Mouse (Mus musculus) heart, embryonic 11.5 days (tissue): ENCODE data around the gene Myf6. TPM values are rescaled to one million over a fixed set of nuclear protein-coding genes. Genes with fewer than 3 reads are reported as not detected.

Source experiments
- ATAC-seq: fragments of 200-750 bp; cut with Nextera tagmentation; replicated peaks from 2 replicates; pipeline ENCODE4 v1.8.0; 2017; ENCODE audit warnings: moderate library complexity; ENCODE audit not compliant: insufficient number of reproducible peaks, low FRiP score, low TSS enrichment
- H3K27ac ChIP-seq: fragments of 300-500 bp; sonication (generic); 2 replicates; pipeline ENCODE4 v1.5.1; 2014; ENCODE audit warnings: mild to moderate bottlenecking, low read depth, low read length
- H3K27me3 ChIP-seq: fragments of 300-500 bp; sonication (generic); 2 replicates; pipeline ENCODE4 v1.6.1; 2014; ENCODE audit warnings: mild to moderate bottlenecking, low read length, mixed read lengths; ENCODE audit not compliant: control insufficient read depth, insufficient read depth
- H3K36me3 ChIP-seq: fragments of 300-500 bp; sonication (generic); 2 replicates; pipeline ENCODE4 v1.6.1; 2014; ENCODE audit warnings: mild to moderate bottlenecking, low read length, moderate library complexity, mixed read lengths; ENCODE audit not compliant: control insufficient read depth, insufficient read depth
- H3K4me1 ChIP-seq: fragments of 300-500 bp; sonication (generic); 2 replicates; pipeline ENCODE4 v1.6.1; 2014; ENCODE audit warnings: low read length; ENCODE audit not compliant: control insufficient read depth, insufficient read depth
- H3K4me2 ChIP-seq: fragments of 300-500 bp; sonication (generic); 2 replicates; pipeline ENCODE4 v1.6.1; 2014; ENCODE audit warnings: mild to moderate bottlenecking, moderate library complexity
- H3K4me3 ChIP-seq: fragments of 300-500 bp; sonication (generic); 2 replicates; pipeline ENCODE4 v1.5.1; 2014; ENCODE audit warnings: low read depth, low read length
- H3K9ac ChIP-seq: fragments of 300-500 bp; sonication (generic); 2 replicates; pipeline ENCODE4 v1.6.1; 2014; ENCODE audit warnings: mild to moderate bottlenecking, low read depth, low read length, moderate library complexity
- H3K9me3 ChIP-seq: fragments of 300-500 bp; sonication (generic); replicated peaks from 2 replicates; pipeline ENCODE4 v1.6.1; 2016; ENCODE audit warnings: low read length; ENCODE audit not compliant: control insufficient read depth
- whole genome bisulfite sequencing: fragments of 180-500 bp; shearing (Covaris S2); extraction: QIAGEN DNeasy Blood & Tissue Kit; methylation state at CpG from one replicate; pipeline ENCODE4 v1.1.7; 2014; ENCODE audit not compliant: insufficient replicate concordance; 5-methylcytosine and 5-hydroxymethylcytosine counted together
- polyA plus RNA-seq: library from polyadenylated mRNA; unstranded; fragments of >200 nt; fragmentation: Nextera tagmentation; extraction: Ambion mirVana; gene quantifications from 2 replicates; pipeline ENCODE4 v1.2.1, GENCODE M21; 2014

Gene Myf6
- polyA plus RNA-seq, 1 experiment from 2014 or later: not detected

- ATAC-seq: no peak
- Histone ChIP-seq H3K36me3 (no peaks in the 10 kb centered on the region), H3K27ac (peak overlapping the region; percentile 50; the same call in 1 of the 2 replicates), H3K9me3 (no peaks in the 10 kb centered on the region), H3K4me2 (no peak overlapping the region), H3K4me1 (no peaks in the 10 kb centered on the region), H3K27me3 (no peaks in the 10 kb centered on the region), H3K9ac (no peak overlapping the region), H3K4me3 (no peak overlapping the region)
- 44% methylated on average over 7 of the region's 7 CpGs for WGBS
Measured at GRCm38 (mm10) chr10:107499656-107500055, 5.1 kb upstream of the Myf6 start.

- no peaks in the 10 kb centered on the region for H3K4me1 ChIP-seq
- WGBS: 72% methylated on average over 1 of the region's 1 CpGs
- no peaks in the 10 kb centered on the region for H3K36me3 ChIP-seq
- no peak overlapping the region for H3K4me3 ChIP-seq
- no peak overlapping the region for H3K4me2 ChIP-seq
- H3K9ac ChIP-seq: no peak overlapping the region
- H3K27me3 ChIP-seq: no peaks in the 10 kb centered on the region
- no peak for ATAC-seq
- no peaks in the 10 kb centered on the region for H3K9me3 ChIP-seq
- H3K27ac ChIP-seq: no peak overlapping the region
Measured at GRCm38 (mm10) chr10:107496402-107496801, 1.9 kb upstream of the Myf6 start.

GRCm38 (mm10) chr10:107493580-107494474 is 710 bp downstream of the Myf6 start:
- H3K27ac ChIP-seq: no peak overlapping the region
- H3K9ac ChIP-seq: peak overlapping the region; percentile 50; the same call in 1 of the 2 replicates
- 42% methylated on average over 20 of the region's 20 CpGs for WGBS
- H3K4me2 ChIP-seq: peak overlapping the region; percentile 58
- H3K4me3 ChIP-seq: peak overlapping the region; percentile 31
- H3K36me3 ChIP-seq: no peaks in the 10 kb centered on the region
- no peaks in the 10 kb centered on the region for H3K27me3 ChIP-seq
- no peaks in the 10 kb centered on the region for H3K4me1 ChIP-seq
- no peak for ATAC-seq
- no peaks in the 10 kb centered on the region for H3K9me3 ChIP-seq

GRCm38 (mm10) chr10:107492867-107493579 is 1.5 kb downstream of the Myf6 start:
- 35% methylated on average over 18 of the region's 18 CpGs for WGBS
- H3K4me3 ChIP-seq: peak overlapping the region; percentile 31
- no peaks in the 10 kb centered on the region for H3K4me1 ChIP-seq
- no peaks in the 10 kb centered on the region for H3K27me3 ChIP-seq
- peak overlapping the region; percentile 50 for H3K9ac ChIP-seq
- H3K36me3 ChIP-seq: no peaks in the 10 kb centered on the region
- ATAC-seq: no peak
- H3K27ac ChIP-seq: no peak overlapping the region
- H3K4me2 ChIP-seq: peak overlapping the region; percentile 58
- no peaks in the 10 kb centered on the region for H3K9me3 ChIP-seq

- WGBS: 31% methylated on average over 12 of the region's 12 CpGs
- Histone ChIP-seq H3K9ac (no peak overlapping the region), H3K36me3 (no peaks in the 10 kb centered on the region), H3K4me3 (no peak overlapping the region), H3K4me1 (no peaks in the 10 kb centered on the region), H3K27ac (no peak overlapping the region), H3K9me3 (no peaks in the 10 kb centered on the region), H3K27me3 (no peaks in the 10 kb centered on the region), H3K4me2 (peak overlapping the region; percentile 10)
- ATAC-seq: no peak
Measured at GRCm38 (mm10) chr10:107488654-107489315, 5.8 kb downstream of the Myf6 start.

GRCm38 (mm10) chr10:107486770-107487169 is 7.8 kb downstream of the Myf6 start:
- Histone ChIP-seq H3K4me2 (no peak overlapping the region), H3K9ac (no peak overlapping the region), H3K27me3 (no peaks in the 10 kb centered on the region), H3K4me1 (no peaks in the 10 kb centered on the region), H3K9me3 (no peaks in the 10 kb centered on the region), H3K27ac (no peak overlapping the region), H3K36me3 (no peaks in the 10 kb centered on the region), H3K4me3 (no peak overlapping the region)
- 63% methylated on average over 12 of the region's 12 CpGs for WGBS
- ATAC-seq: no peak

GRCm38 (mm10) chr10:107485870-107486269 is 8.7 kb downstream of the Myf6 start, which contains the start of gene Myf5:
Gene Myf5 (minus strand): TSS chr10:107486134.
- no peaks in the 10 kb centered on the region for H3K27me3 ChIP-seq
- no peak within 1 kb of the TSS for H3K9ac ChIP-seq
- H3K4me2 ChIP-seq: no peak within 1 kb of the TSS
- no peaks in the 10 kb centered on the region for H3K36me3 ChIP-seq
- no peak within 1 kb of the TSS for H3K27ac ChIP-seq
- no peaks in the 10 kb centered on the region for H3K4me1 ChIP-seq
- H3K4me3 ChIP-seq: no peak within 1 kb of the TSS
- no peaks in the 10 kb centered on the region for H3K9me3 ChIP-seq
- WGBS: 60% methylated on average over 8 of the region's 8 CpGs
- ATAC-seq: no peak

- H3K4me2 ChIP-seq: no peak overlapping the region
Measured at GRCm38 (mm10) chr10:107484050-107484449, 10.5 kb downstream of the Myf6 start.

More at GRCm38 (mm10) chr10:107484050-107484449, 10.5 kb downstream of the Myf6 start:
- Histone ChIP-seq H3K9me3 (no peaks in the 10 kb centered on the region), H3K36me3 (no peaks in the 10 kb centered on the region), H3K4me1 (no peaks in the 10 kb centered on the region), H3K9ac (no peak overlapping the region), H3K4me3 (no peak overlapping the region), H3K27ac (no peak overlapping the region), H3K27me3 (no peaks in the 10 kb centered on the region)
- ATAC-seq: no peak
- 73% methylated on average over 10 of the region's 10 CpGs for WGBS
